Mouse (Mus musculus) layer of hippocampus, postnatal 10 days (tissue): ENCODE measurements around the gene Nck2. TPM values are rescaled to one million over a fixed set of nuclear protein-coding genes. Genes with fewer than 3 reads are reported as not detected.
A peak's percentile ranks its signal among the peaks of the same experiment; 100 is the strongest.

Source experiments
- DNase-seq, 2 experiments: peaks; one replicate each; pipeline ENCODE4 v3.0.0; 2021; ENCODE audit warnings: low spot score in 2 of 2
- long read RNA-seq: library from polyadenylated mRNA; stranded (forward); transcript quantifications from one replicate; pipeline ENCODE4 v2.0.0, GENCODE M21; 2023
- total RNA-seq, 2 experiments: library from RNA; stranded (reverse); gene quantifications; 2 replicates each; pipeline ENCODE4 v1.2.3; 2021

The Nck2 gene
- 10 to 100 TPM; 48.6 to 49.3 TPM for total RNA-seq
- long read RNA-seq, transcript Nck2-201 (5 exons, 2,772 nt), result major isoform, 56 of 66 reads
- long read RNA-seq, partial matches to known transcripts, result 4 of 66 reads
- long read RNA-seq, other reads (novel, unspliced or antisense), result 6 of 66 reads

DNA sequence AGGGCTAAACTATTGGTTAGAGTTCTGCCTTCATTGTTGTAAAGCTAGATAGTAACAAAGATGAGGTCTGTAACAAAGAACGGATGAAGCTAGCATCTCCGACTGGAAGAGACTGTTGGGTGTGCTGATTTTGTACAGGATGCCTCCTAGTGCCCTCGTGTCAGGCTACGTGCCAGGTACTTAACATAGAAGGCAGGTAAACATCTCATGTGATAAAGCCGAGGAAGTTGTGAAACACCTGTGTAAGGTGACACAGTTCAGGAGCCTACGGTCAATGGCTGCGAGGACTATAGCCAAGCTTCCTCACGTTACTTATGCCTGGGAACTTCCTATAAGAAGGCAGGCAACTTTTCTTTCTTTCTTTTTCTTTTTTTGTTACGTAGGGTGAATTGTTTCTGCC lies at the start of gene Nck2:
Nck2 (plus strand) TSS at position 49 of the 400 bp plus-strand sequence.
- no peak for DNase-seq

- no peak for DNase-seq
Observed at GRCm38 (mm10) chr1:43395040-43395439, 49.3 kb upstream of the Nck2 start.

- no peak for DNase-seq
Observed at GRCm38 (mm10) chr1:43395799-43396198, 48.6 kb upstream of the Nck2 start.

DNA sequence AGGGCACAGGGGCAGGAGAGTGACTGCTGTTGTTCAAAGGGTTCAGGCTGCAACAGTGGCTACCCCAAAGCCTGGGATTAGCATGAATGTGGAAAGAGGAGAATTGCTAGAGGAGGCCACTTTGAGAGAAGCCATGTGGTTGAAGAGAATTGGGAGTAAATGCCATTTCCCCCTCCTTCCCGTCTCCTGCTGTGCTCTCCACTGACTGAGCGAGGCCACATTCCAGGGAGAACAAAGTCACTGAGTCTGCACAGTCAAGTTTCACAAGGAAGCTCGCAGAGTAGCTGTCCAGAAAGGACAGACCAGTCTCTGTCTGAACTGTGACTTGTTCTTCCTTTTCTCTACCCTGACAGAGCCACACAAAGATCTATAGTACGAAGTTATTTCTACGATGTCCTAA lies 47.9 kb upstream of the Nck2 start:
- DNase-seq, result no peak

DNA sequence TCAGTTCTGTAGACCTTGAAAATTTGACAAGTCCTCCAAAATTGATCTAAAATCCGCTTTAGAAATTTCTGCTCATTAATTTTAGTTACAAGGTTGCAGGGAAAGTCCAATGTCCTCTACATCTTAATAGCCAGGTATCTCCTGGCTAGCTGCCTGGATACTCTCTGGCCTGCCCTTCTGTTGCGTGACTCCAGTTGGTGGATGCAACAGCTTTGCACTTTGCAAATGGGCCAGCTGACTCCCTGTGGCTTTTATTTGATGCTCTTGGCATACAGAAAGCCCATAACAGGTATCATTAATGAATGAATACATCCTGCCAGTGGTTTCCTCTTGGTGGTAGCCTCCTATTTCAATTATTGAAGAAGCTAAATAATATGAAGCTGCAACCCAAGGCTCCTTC lies 47.3 kb upstream of the Nck2 start:
- DNase-seq, result no peak

GRCm38 (mm10) chr1:43398738-43399601 lies 45.4 kb upstream of the Nck2 start:
- DNase-seq, result no peak

- DNase-seq, result no peak
Observed at GRCm38 (mm10) chr1:43399602-43400216, 44.7 kb upstream of the Nck2 start.

DNA sequence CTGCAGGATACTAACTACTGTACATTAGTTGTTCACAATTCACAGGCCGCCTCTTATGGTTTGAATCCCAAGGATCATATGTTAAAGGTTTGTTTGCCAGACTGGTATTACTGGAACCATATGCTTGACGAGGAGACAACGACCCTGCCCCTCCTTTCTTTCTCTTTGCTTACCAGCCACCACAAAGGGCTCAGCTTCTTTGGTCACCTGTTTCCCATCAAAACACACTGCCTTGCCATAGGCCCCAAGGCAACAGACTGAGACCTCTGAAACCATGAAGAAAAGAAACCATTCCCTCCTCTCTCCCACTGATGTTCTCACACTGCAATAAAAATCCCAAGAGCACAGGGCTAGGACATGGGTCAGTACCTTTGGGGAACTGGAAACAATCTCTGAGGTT lies 43.7 kb upstream of the Nck2 start:
- no peak for DNase-seq

DNA sequence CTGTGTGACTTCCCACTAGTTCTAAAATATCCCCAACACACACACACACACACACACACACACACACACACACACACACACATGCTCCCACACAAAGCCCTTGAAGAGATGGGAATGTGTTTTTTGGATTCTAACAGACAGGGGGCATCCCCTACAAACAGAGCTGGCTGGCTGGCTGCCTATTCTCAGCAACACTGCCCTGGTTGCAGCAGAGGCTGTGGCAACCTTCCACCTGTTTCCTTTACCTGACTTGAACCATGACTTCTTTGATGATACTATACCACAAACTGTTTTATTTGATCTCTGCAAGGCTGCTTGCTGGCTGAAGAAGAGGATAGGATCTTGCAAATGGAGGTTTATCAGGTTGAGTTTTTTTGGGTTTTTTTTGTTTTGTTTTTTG lies 41.0 kb upstream of the Nck2 start:
- DNase-seq, result no peak

- DNase-seq, result no peak
Observed at GRCm38 (mm10) chr1:43404693-43405678, 39.4 kb upstream of the Nck2 start.

DNA sequence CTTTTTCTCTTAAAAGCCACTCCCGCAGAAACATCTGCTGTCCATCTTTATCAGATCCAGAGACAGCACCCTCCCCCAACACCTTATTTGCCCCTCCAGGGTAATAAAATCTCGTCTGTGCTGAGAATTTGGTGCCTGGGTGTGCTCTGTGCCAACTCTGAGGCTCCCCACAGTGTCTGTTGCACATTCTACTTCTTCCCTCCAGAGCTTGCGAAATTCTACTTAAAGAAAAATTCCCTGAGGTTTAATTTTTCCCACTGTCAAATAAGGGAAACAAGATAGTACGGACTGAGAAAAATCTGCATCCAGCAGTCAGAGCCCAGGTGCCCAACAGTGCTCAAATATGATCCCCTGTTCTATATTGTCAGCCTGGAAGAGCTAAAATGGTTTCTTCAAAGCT lies 35.4 kb upstream of the Nck2 start:
- no peak for DNase-seq

DNA sequence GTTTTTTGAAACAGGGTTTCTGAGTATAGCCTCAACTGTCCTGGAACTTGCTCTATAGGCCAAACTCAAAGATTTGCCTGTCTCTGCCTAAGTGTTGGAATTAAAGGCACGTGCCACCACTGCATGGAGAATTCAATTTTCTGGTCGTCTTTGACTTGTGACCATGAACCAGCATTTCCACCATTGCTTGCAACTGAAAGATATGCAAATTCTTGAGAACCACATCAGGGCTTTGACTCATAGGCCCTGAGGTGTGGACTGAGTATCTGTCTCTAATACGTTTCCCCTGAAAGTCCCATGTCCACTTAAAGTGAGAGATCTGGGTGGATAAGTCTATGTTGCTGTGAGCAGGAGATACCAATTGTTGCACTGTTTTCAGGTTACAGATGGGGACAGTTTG lies 31.6 kb upstream of the Nck2 start:
- no peak for DNase-seq

- no peak for DNase-seq
Observed at GRCm38 (mm10) chr1:43413298-43413697, 31.1 kb upstream of the Nck2 start.

DNA sequence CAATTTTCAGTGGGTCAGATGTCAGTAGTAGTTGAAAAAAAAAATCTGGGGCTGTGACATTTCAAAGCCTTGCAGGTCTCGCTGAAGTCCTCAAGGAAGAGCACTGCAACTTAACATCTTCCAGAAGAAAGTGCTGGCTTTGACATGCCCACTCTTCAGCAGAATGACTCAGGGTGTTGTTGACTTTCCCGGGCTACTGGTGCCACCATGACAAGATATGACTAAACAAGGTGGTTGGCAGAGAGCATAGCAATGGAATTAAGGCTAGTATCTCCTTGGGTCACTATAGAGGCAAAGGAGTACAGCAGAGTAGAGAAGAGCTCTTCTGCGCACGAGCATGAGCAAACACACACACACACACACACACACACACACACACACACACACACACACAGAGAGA lies 30.6 kb upstream of the Nck2 start:
- DNase-seq, result no peak

GRCm38 (mm10) chr1:43414228-43414627 lies 30.2 kb upstream of the Nck2 start:
- no peak for DNase-seq

DNA sequence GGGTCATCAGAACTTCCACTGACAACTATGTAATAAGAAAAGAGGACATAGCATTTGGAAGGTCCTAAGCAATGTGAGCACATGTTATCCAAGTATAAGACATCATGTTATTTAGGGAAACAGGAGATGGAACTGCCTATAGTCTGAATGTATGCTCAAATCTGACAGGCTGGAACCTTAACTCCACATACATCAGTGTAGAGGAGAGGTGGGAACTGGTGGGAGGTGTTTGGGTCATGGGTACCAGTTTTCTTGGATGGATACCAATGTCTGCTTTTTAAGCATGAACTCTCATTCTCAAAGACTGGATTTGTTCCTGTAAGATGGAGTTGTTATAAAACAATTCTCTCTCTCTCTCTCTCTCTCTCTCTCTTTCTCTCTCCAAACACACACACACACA lies 29.4 kb upstream of the Nck2 start:
- DNase-seq, result no peak

GRCm38 (mm10) chr1:43422969-43423748 lies 21.2 kb upstream of the Nck2 start:
- DNase-seq, result no peak

GRCm38 (mm10) chr1:43426526-43426925 lies 17.9 kb upstream of the Nck2 start:
- peak in 1 of 2 experiments; percentile 22 for DNase-seq

- no peak for DNase-seq
Observed at GRCm38 (mm10) chr1:43426993-43427535, 17.3 kb upstream of the Nck2 start.
